ENCODE assay signal across 7 mouse cellular contexts in the genomic region with DNA sequence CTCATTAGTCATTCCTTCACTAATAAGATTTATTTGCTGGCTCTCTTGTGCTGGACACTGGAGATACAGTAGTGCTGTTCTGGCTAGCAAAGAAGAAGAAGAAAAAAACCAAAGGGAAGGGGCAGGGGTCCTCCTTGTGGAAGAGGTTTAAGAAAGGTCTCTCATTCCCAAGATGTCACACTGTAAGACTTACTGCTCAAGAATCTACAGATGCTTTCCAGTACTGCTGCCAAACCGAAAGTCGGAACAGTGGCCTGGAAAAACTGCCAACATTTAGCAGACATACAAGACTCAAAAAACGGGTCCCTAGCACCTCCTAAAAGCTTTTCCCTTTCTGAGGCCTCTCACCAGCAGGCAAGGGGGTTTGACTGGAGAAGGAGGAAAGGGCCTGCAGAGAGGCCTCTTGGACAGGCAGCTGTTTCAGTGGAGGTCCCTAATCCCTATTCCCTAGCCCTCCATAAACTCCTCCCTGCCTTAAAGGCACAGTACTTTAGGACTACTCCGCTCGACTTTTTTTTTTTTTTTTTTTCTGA. TPM values are rescaled to one million over a fixed set of nuclear protein-coding genes. Genes with fewer than 3 reads are reported as not detected.
DNase-seq lines count a peak whose midpoint lies in the region; ATAC-seq and TF ChIP-seq lines count a peak whose summit lies in the region.

No protein-coding gene starts in this region.

- DNase-seq in Muller cell, postnatal 12 days (ENCODE audit: inconsistent ontology term): peak; percentile 77
- DNase-seq in cerebellum, postnatal 10 days: peak; percentile 36 to 38
- DNase-seq in gastrocnemius, postnatal 10 days: peak; percentile 36
- peak; percentile 56 for DNase-seq in hindlimb bud, embryonic 11.5 days (ENCODE audit: extremely low spot score, low read depth, low spot score)
- DNase-seq in left cerebral cortex, postnatal 25 days (ENCODE audit: low spot score in 2 of 2): peak; percentile 29 to 58
- DNase-seq in midbrain, embryonic 11.5 days (ENCODE audit: low spot score, missing footprints): peak; percentile 91
- peak; percentile 38 for DNase-seq in stomach, postnatal 0 days (ENCODE audit: low spot score)

- no peak overlapping the region for H3K4me3 ChIP-seq in midbrain, embryonic 11.5 days (ENCODE audit: low read depth, low read length)
- H3K4me3 ChIP-seq in stomach, postnatal 0 days (ENCODE audit: low read depth, low read length): no peak overlapping the region

- TF ChIP-seq EP300 in stomach, postnatal 0 days (optimal IDR thresholded peaks at IDR 0.05): no peak

- H3K27ac ChIP-seq in midbrain, embryonic 11.5 days (ENCODE audit: low read depth, low read length): no peak overlapping the region; the same call in 1 of the 2 replicates
- peak overlapping the region; percentile 89 for H3K27ac ChIP-seq in stomach, postnatal 0 days (replicated peaks)

- H3K4me1 ChIP-seq in midbrain, embryonic 11.5 days (ENCODE audit: control insufficient read depth, insufficient read depth, low read length): peaks cover 7% of the 10 kb centered on the region; the same call in 1 of the 2 replicates
- no peaks in the 10 kb centered on the region for H3K4me1 ChIP-seq in stomach, postnatal 0 days (replicated peaks; ENCODE audit: control insufficient read depth, insufficient read depth)

- ATAC-seq in midbrain, embryonic 11.5 days (ENCODE audit: low FRiP score): peak; percentile 83
- peak; percentile 91 for ATAC-seq in stomach, postnatal 0 days (ENCODE audit: low FRiP score, low TSS enrichment)

- no peaks in the 10 kb centered on the region for H3K36me3 ChIP-seq in midbrain, embryonic 11.5 days (ENCODE audit: control insufficient read depth, insufficient read depth, low read length)
- no peaks in the 10 kb centered on the region for H3K36me3 ChIP-seq in stomach, postnatal 0 days (ENCODE audit: control insufficient read depth, insufficient read depth, low read length)

- no peaks in the 10 kb centered on the region for H3K27me3 ChIP-seq in midbrain, embryonic 11.5 days (ENCODE audit: control insufficient read depth, insufficient read depth, low read length)
- H3K27me3 ChIP-seq in stomach, postnatal 0 days (ENCODE audit: control insufficient read depth, insufficient read depth, low read length): no peaks in the 10 kb centered on the region

- H3K4me2 ChIP-seq in midbrain, embryonic 11.5 days: no peak overlapping the region
- peak overlapping the region; percentile 18; the same call in 1 of the 2 replicates for H3K4me2 ChIP-seq in stomach, postnatal 0 days (replicated peaks; ENCODE audit: low read depth)

- no peaks in the 10 kb centered on the region for H3K9me3 ChIP-seq in midbrain, embryonic 11.5 days (ENCODE audit: control insufficient read depth, low read length)
- no peaks in the 10 kb centered on the region for H3K9me3 ChIP-seq in stomach, postnatal 0 days (ENCODE audit: control insufficient read depth, low read length)

- 48% methylated on average over 5 of the region's 5 CpGs for WGBS in midbrain, embryonic 11.5 days
- 22% methylated on average over 5 of the region's 5 CpGs for WGBS in stomach, postnatal 0 days

- intact Hi-C loops in left cerebral cortex, postnatal 25 days (cut with DNase I): no loop called here

- TF ChIP-seq CTCF in stomach, postnatal 0 days (IDR thresholded peaks at IDR 0.05; ENCODE audit: low read depth): no peak

- no peak overlapping the region for H3K9ac ChIP-seq in midbrain, embryonic 11.5 days (ENCODE audit: low read length)
- no peak overlapping the region for H3K9ac ChIP-seq in stomach, postnatal 0 days (ENCODE audit: low read length)

RNA-seq across cellular contexts. Expression of gene Pgrmc1, which starts 45.9 kb away (rescaled TPM):
- 10 to 100 TPM; 27.4 to 28.4 TPM for total RNA-seq in gastrocnemius, postnatal 10 days (2021)
- total RNA-seq in left cerebral cortex, postnatal 25 days (2021): 100 to 1,000 TPM; 307 to 330 TPM
- 443 and 490 TPM in 2 replicates for polyA plus RNA-seq in midbrain, embryonic 11.5 days (2014; fragmentation: Nextera tagmentation; extraction: Ambion mirVana)
- polyA plus RNA-seq in stomach, postnatal 0 days (2015; fragmentation: Nextera tagmentation; extraction: Ambion mirVana): 240 and 247 TPM in 2 replicates

Comparison
In these comparisons a context has a peak if more than half of its experiments do, and no peak if none do; other contexts are left out.
1. DNase-seq: peak in every context shown above with its lines; median percentile 91 in midbrain, embryonic 11.5 days; 77 in Muller cell, postnatal 12 days; 56 in hindlimb bud, embryonic 11.5 days; 44 in left cerebral cortex, postnatal 25 days; 38 in stomach, postnatal 0 days; 37 in cerebellum, postnatal 10 days; 36 in gastrocnemius, postnatal 10 days.
2. RNA of gene Pgrmc1, which starts 45.9 kb away (total RNA-seq): 307 to 330 TPM in left cerebral cortex, postnatal 25 days; 27.4 to 28.4 TPM in gastrocnemius, postnatal 10 days; every median in the first group is over 10 times any median in the second.